Mouse (Mus musculus) embryonic fibroblast, embryonic 13.5 days (primary cell): ENCODE results near the gene Itgb6.

Experiments
- CTCF ChIP-seq: IDR thresholded peaks from 2 replicates; pipeline ENCODE4 v1.5.1; 2011; ENCODE audit warnings: mild to moderate bottlenecking, control low read depth, low read length, moderate library complexity, borderline replicate concordance; ENCODE audit not compliant: insufficient read depth
- POLR2A ChIP-seq: IDR thresholded peaks from 2 replicates; pipeline ENCODE4 v1.6.1; 2011; ENCODE audit warnings: low read depth, mild to moderate bottlenecking, control low read depth, low read length, moderate library complexity

DNA sequence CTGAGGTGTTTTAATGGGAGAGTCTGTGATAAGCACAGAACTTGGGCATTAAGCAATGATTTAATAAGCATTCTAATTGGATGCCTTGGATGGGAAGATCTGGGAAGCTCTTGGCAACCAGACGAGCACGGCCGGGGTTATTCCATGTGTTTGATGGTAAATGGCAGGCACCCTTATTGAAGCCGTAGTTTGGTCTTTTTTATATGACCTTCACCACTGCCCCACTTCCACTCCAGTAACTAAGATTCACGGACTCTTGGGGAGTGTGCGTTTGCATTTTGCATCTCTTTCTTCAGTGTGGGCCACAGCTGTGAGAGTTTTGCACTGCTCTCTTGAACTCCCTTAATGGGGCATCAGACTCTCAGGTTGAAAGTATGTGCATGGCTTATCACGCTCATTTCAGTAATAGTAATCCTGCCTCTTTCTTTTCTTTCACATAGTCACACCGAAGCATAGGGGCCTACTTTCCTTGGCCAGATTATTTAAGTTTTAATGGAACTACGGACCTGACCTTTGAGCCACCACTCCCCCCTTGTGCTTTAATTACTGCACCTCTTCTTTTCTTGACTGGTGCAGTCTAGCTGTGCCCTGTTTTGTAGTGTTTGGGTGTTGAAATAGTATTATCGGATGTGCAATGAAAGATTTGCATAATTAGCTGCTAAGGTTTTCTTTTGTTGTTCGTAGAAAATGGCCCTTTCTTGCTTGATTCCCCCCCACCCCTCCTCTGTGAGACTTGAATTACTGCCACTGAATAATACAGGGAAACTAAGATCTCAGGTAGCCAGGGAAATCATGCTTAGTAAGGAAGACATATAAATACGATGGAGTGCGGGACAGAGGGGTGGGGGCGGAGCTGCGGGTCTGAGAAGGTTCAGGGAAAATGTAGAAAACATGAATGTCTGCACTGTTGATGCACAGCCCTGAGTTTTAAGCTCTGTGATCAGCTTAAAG lies 109.3 kb downstream of the Itgb6 start:
- no peak for TF ChIP-seq POLR2A
- no peak for TF ChIP-seq CTCF
